8 mouse cellular contexts compared by ENCODE assay signal in genomic region chr4:129011604-129012121, GRCm38 (mm10). TPM values are rescaled to one million over a fixed set of nuclear protein-coding genes. Genes with fewer than 3 reads are reported as not detected.
DNase-seq lines count a peak whose midpoint lies in the region; ATAC-seq and TF ChIP-seq lines count a peak whose summit lies in the region.

No protein-coding gene starts in this region.

- no peak overlapping the region for H3K4me2 ChIP-seq in forebrain, embryonic 15.5 days (replicated peaks)
- no peak overlapping the region for H3K4me2 ChIP-seq in forebrain, embryonic 16.5 days (ENCODE audit: low read length)

- DNase-seq in spleen, adult 2 months (ENCODE audit: low read depth in 1 of 2, low spot score in 2 of 2) = no peak
- no peak for DNase-seq in spleen, postnatal 4 days (ENCODE audit: low spot score in 2 of 2)
- peak; percentile 37 for DNase-seq in gastrocnemius, postnatal 25 days
- peak; percentile 74 for DNase-seq in lung, postnatal 10 days
- no peak for DNase-seq in embryo, embryonic 11 days
- no peak for DNase-seq in right cerebral cortex, postnatal 25 days

- no peak for ATAC-seq in forebrain, embryonic 15.5 days (replicated peaks)
- ATAC-seq in forebrain, embryonic 16.5 days = no peak

- H3K27ac ChIP-seq in forebrain, embryonic 15.5 days (replicated peaks) = peak overlapping the region; percentile 28; the same call in 1 of the 2 replicates
- no peak overlapping the region for H3K27ac ChIP-seq in forebrain, embryonic 16.5 days (ENCODE audit: low read length)
- H3K27ac ChIP-seq in spleen, adult 2 months (ENCODE audit: insufficient read depth, low read length) = 0 out of 2 replicates have a peak overlapping the region, but pooled peaks have one; percentile 2

- no peaks in the 10 kb centered on the region for H3K27me3 ChIP-seq in forebrain, embryonic 15.5 days
- H3K27me3 ChIP-seq in forebrain, embryonic 16.5 days (replicated peaks; ENCODE audit: control insufficient read depth, insufficient read depth, low read length) = no peaks in the 10 kb centered on the region
- H3K27me3 ChIP-seq in spleen, adult 2 months (ENCODE audit: control insufficient read depth, insufficient read depth, low read length) = no peaks in the 10 kb centered on the region

- no peaks in the 10 kb centered on the region for H3K9me3 ChIP-seq in forebrain, embryonic 15.5 days
- H3K9me3 ChIP-seq in forebrain, embryonic 16.5 days (ENCODE audit: control insufficient read depth, low read length) = no peaks in the 10 kb centered on the region

- H3K4me3 ChIP-seq in forebrain, embryonic 15.5 days = no peak overlapping the region
- H3K4me3 ChIP-seq in forebrain, embryonic 16.5 days (replicated peaks; ENCODE audit: low read length) = no peak overlapping the region
- no peak overlapping the region for H3K4me3 ChIP-seq in spleen, adult 2 months (ENCODE audit: extremely low read depth, insufficient read depth, insufficient read length)

- no peak for TF ChIP-seq CTCF in spleen, adult 2 months (IDR thresholded peaks at IDR 0.05; ENCODE audit: extremely low read depth, insufficient read depth, insufficient read length, insufficient replicate concordance)

- no peak overlapping the region for H3K9ac ChIP-seq in forebrain, embryonic 15.5 days (replicated peaks)
- H3K9ac ChIP-seq in forebrain, embryonic 16.5 days (replicated peaks; ENCODE audit: low read depth, low read length) = no peak overlapping the region

- H3K36me3 ChIP-seq in forebrain, embryonic 15.5 days = peaks cover 36% of the 10 kb centered on the region
- peaks cover 13% of the 10 kb centered on the region for H3K36me3 ChIP-seq in forebrain, embryonic 16.5 days (ENCODE audit: control insufficient read depth, insufficient read depth)
- peaks cover 17% of the 10 kb centered on the region for H3K36me3 ChIP-seq in spleen, adult 2 months (ENCODE audit: control insufficient read depth, insufficient read depth, low read length)

- H3K4me1 ChIP-seq in forebrain, embryonic 15.5 days = no peaks in the 10 kb centered on the region
- H3K4me1 ChIP-seq in forebrain, embryonic 16.5 days (replicated peaks; ENCODE audit: control insufficient read depth, insufficient read depth, low read length) = peaks cover 3% of the 10 kb centered on the region; the same call in 1 of the 2 replicates
- no peaks in the 10 kb centered on the region; the same call in 1 of the 2 replicates for H3K4me1 ChIP-seq in spleen, adult 2 months (ENCODE audit: control insufficient read depth, insufficient read depth, insufficient read length)

- TF ChIP-seq POLR2A in spleen, adult 2 months (IDR thresholded peaks at IDR 0.05; ENCODE audit: low read depth, low read length) = no peak

- 32% methylated on average over 15 of the region's 15 CpGs for WGBS in forebrain, embryonic 15.5 days
- 32% methylated on average over 15 of the region's 15 CpGs for WGBS in forebrain, embryonic 16.5 days
- WGBS in spleen, adult 2 months = 58% methylated on average over 15 of the region's 15 CpGs

RNA-seq across cellular contexts. Expression of gene Ak2, which starts 19.9 kb away (rescaled TPM):
- polyA plus RNA-seq in forebrain, embryonic 15.5 days (2015; fragmentation: Nextera tagmentation; extraction: Ambion mirVana) = 106 and 116 TPM in 2 replicates
- polyA plus RNA-seq in forebrain, embryonic 16.5 days (2015; fragmentation: Nextera tagmentation; extraction: Ambion mirVana) = 96.9 and 103 TPM in 2 replicates
- 32.0 and 32.2 TPM in 2 replicates for polyA plus RNA-seq in spleen, adult 2 months (2012; rRNA removed)
- total RNA-seq in gastrocnemius, postnatal 25 days (2021) = 10 to 100 TPM; 27.4 to 36.0 TPM

RNA-seq across cellular contexts. Expression of gene Rnf19b, which starts 46.4 kb away (rescaled TPM):
- 23.0 and 23.2 TPM in 2 replicates for polyA plus RNA-seq in forebrain, embryonic 15.5 days (2015; fragmentation: Nextera tagmentation; extraction: Ambion mirVana)
- polyA plus RNA-seq in forebrain, embryonic 16.5 days (2015; fragmentation: Nextera tagmentation; extraction: Ambion mirVana) = 21.0 and 26.5 TPM in 2 replicates
- 109 and 136 TPM in 2 replicates for polyA plus RNA-seq in spleen, adult 2 months (2012; rRNA removed)
- total RNA-seq in gastrocnemius, postnatal 25 days (2021) = 10 to 100 TPM; 17.8 to 20.2 TPM

RNA-seq across cellular contexts. Expression of gene Azin2, which starts 49.4 kb away (rescaled TPM):
- polyA plus RNA-seq in forebrain, embryonic 15.5 days (2015; fragmentation: Nextera tagmentation; extraction: Ambion mirVana) = 12.3 and 13.7 TPM in 2 replicates
- 9.8 and 10.3 TPM in 2 replicates for polyA plus RNA-seq in forebrain, embryonic 16.5 days (2015; fragmentation: Nextera tagmentation; extraction: Ambion mirVana)
- polyA plus RNA-seq in spleen, adult 2 months (2012; rRNA removed) = 5.3 and 6.4 TPM in 2 replicates
- 1 to 10 TPM; 1.8 to 3.1 TPM for total RNA-seq in gastrocnemius, postnatal 25 days (2021)

Comparison
In these comparisons a context has a peak if more than half of its experiments do, and no peak if none do; other contexts are left out.
1. DNase-seq: peak in gastrocnemius, postnatal 25 days (single experiment) and lung, postnatal 10 days (single experiment); none in spleen, adult 2 months (0 of 2), spleen, postnatal 4 days (0 of 2), embryo, embryonic 11 days (single experiment) and right cerebral cortex, postnatal 25 days (single experiment).